Mouse (Mus musculus) forebrain, embryonic 15.5 days (tissue): ENCODE measurements around the gene Cers4. TPM values are rescaled to one million over a fixed set of nuclear protein-coding genes. Genes with fewer than 3 reads are reported as not detected.
A peak's percentile ranks its signal among the peaks of the same experiment; 100 is the strongest.

Experiments used
- ATAC-seq: fragments of 200-750 bp; cut with Nextera tagmentation; replicated peaks from 2 replicates; pipeline ENCODE4 v1.8.0; 2017; ENCODE audit warnings: mild to moderate bottlenecking, moderate TSS enrichment, moderate library complexity
- H3K27ac ChIP-seq: fragments of 300-500 bp; sonication (generic); replicated peaks from 2 replicates; pipeline ENCODE4 v1.5.1; 2015; ENCODE audit warnings: mild to moderate bottlenecking, inconsistent platforms
- H3K27me3 ChIP-seq: fragments of 300-500 bp; sonication (generic); 2 replicates; pipeline ENCODE4 v1.6.1; 2015; ENCODE audit warnings: inconsistent platforms
- H3K36me3 ChIP-seq: fragments of 300-500 bp; sonication (generic); 2 replicates; pipeline ENCODE4 v1.6.1; 2015; ENCODE audit warnings: mild to moderate bottlenecking, inconsistent platforms
- H3K4me1 ChIP-seq: fragments of 300-500 bp; sonication (generic); 2 replicates; pipeline ENCODE4 v1.6.1; 2015; ENCODE audit warnings: inconsistent platforms
- H3K4me2 ChIP-seq: fragments of 300-500 bp; sonication (generic); replicated peaks from 2 replicates; pipeline ENCODE4 v1.6.1; 2015; ENCODE audit warnings: mild to moderate bottlenecking, inconsistent platforms
- H3K4me3 ChIP-seq: fragments of 300-500 bp; sonication (generic); 2 replicates; pipeline ENCODE4 v1.5.1; 2015; ENCODE audit warnings: mild to moderate bottlenecking, inconsistent platforms
- H3K9ac ChIP-seq: fragments of 300-500 bp; sonication (generic); replicated peaks from 2 replicates; pipeline ENCODE4 v1.6.1; 2015; ENCODE audit warnings: mild to moderate bottlenecking, inconsistent platforms
- H3K9me3 ChIP-seq: fragments of 300-500 bp; sonication (generic); 2 replicates; pipeline ENCODE4 v1.6.1; 2016; ENCODE audit warnings: inconsistent platforms
- WGBS: fragments of 180-500 bp; shearing (Covaris S2); methylation state at CpG from one replicate; pipeline ENCODE4 v1.1.7; 2015; ENCODE audit warnings: mixed read lengths; 5-methylcytosine and 5-hydroxymethylcytosine counted together
- polyA plus RNA-seq: library from polyadenylated mRNA; unstranded; fragments of >200 nt; fragmentation: Nextera tagmentation; extraction: Ambion mirVana; gene quantifications from 2 replicates; pipeline ENCODE4 v1.2.1, GENCODE M21; 2015

Gene Cers4
- polyA plus RNA-seq = 34.4 and 42.3 TPM in 2 replicates

DNA sequence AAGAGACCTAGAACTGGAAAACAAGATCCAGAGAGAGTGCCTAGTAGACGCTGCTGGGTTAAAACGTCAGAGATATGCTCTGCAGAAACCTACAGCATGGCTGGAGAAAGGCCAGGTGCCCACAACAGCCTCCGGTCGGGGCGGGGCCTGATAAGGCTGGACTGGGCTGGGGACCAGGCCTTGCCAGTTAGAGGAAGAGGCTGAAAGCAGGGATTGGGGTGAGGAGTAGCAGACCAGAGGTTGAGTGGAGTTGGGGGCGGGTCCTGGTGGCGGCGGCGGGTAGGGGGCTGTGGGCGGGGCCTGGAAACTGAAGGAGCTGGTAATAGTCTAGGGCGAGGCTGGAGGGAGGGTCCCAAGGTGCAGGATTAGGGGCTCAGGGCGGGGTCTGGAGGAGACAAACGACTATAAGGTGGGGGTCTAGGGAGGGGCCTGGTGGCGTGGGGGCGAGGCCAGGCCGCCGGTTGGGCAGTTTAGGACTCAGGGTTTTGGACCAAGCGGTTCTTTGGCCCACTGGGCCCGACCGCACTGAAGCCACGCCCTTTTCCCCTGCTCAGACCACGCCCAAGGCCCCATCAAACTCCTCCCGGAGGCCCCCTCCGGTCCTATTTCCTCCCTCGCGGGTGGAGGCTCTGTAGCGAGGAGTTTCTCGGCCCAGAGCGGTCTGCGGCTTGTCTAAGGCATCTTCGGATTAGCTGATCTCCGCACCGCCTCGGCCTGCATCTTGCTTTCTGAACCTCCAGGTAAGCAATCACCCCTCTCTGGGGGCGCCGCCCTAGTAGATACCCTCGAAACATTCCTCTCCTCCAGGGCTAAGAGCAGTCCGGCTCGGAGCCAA is at the start of gene Cers4:
Cers4 (plus strand) TSS at position 176 of the 835 bp plus-strand sequence.
- Histone ChIP-seq H3K4me3 (peak within 1 kb of the TSS; percentile 59), H3K27ac (peak within 1 kb of the TSS; percentile 72), H3K4me2 (peak within 1 kb of the TSS; percentile 80), H3K4me1 (peaks cover 33% of the 10 kb centered on the region), H3K9ac (peak within 1 kb of the TSS; percentile 70), H3K36me3 (no peaks in the 10 kb centered on the region), H3K27me3 (no peaks in the 10 kb centered on the region), H3K9me3 (no peaks in the 10 kb centered on the region)
- WGBS = under 1% methylated on average over 39 of the region's 39 CpGs
- peak; percentile 91 for ATAC-seq

- H3K4me1 ChIP-seq = no peaks in the 10 kb centered on the region
- no peak overlapping the region for H3K4me3 ChIP-seq
- WGBS = 89% methylated on average over 2 of the region's 2 CpGs
- H3K9ac ChIP-seq = no peak overlapping the region
- no peak overlapping the region for H3K27ac ChIP-seq
- no peaks in the 10 kb centered on the region for H3K27me3 ChIP-seq
- ATAC-seq = no peak
- H3K36me3 ChIP-seq = no peaks in the 10 kb centered on the region
- no peak overlapping the region for H3K4me2 ChIP-seq
- H3K9me3 ChIP-seq = no peaks in the 10 kb centered on the region
These were observed 34.7 kb upstream of the Cers4 start for GRCm38 (mm10) chr8:4458165-4458564.

DNA sequence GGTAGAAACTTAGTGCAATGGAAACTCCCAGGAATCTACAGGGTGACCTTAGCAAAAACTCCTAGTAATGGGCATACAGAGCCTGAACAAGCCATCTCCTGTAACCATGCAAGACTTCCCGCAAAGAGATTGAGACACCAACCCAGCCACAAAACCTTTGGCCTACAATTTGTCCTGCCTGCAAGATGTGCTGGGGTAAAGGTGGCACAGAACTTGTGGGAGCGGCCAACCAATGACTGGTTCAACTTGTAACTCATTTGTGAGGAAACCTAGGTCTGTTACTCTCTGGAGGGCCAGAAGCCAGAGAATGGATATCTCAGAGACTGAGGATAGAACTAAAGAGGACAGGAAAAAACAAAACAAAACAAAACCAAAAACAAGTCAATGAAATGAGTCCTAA is 29.8 kb upstream of the Cers4 start:
- no peak for ATAC-seq
- H3K4me1 ChIP-seq = no peaks in the 10 kb centered on the region
- H3K4me2 ChIP-seq = no peak overlapping the region
- H3K36me3 ChIP-seq = no peaks in the 10 kb centered on the region
- H3K9ac ChIP-seq = no peak overlapping the region
- no peaks in the 10 kb centered on the region for H3K9me3 ChIP-seq
- no peak overlapping the region for H3K4me3 ChIP-seq
- no peaks in the 10 kb centered on the region for H3K27me3 ChIP-seq
- 88% methylated on average over 2 of the region's 2 CpGs for WGBS
- no peak overlapping the region for H3K27ac ChIP-seq

DNA sequence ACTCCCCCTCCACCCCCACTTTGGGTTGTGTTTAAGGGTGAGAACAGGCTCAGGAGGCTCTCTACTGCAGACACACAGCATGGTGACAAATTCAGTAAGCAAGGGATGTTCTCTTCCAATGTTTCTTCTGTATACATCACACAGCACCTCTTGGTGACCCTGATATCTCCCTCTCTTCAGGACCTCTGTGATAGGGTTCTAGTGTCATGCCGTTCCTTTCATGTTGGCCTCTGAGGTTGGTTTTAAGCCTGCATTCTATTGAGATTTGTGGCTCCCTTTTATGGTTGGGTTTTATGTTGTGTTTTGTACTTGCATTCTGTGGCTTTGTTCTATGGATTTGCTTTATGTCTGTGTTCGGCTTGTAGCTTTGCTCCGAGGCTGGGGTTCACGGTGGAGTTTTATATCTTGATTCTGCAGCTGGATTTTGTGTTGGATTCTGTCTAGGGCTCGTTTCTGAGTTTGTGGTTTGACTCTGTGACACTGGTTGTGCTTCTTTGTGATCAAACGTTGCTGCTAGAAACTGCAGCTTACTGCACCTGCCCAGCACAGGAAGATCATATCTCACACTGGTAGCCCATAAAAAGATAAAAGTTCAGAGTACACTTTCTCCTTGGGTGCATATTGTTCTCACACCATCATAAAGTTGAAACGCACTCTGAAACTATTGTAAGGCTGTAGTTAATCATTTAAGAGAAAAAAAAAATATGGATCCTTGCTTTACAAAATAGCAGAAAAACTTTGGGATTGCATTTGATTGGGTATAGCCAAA is 18.2 kb upstream of the Cers4 start:
- no peaks in the 10 kb centered on the region for H3K27me3 ChIP-seq
- no peaks in the 10 kb centered on the region for H3K4me1 ChIP-seq
- H3K4me3 ChIP-seq = no peak overlapping the region
- no peak overlapping the region for H3K27ac ChIP-seq
- H3K36me3 ChIP-seq = no peaks in the 10 kb centered on the region
- no peak overlapping the region for H3K9ac ChIP-seq
- no peak for ATAC-seq
- H3K9me3 ChIP-seq = no peaks in the 10 kb centered on the region
- WGBS = 72% methylated on average over 7 of the region's 7 CpGs
- no peak overlapping the region for H3K4me2 ChIP-seq

DNA sequence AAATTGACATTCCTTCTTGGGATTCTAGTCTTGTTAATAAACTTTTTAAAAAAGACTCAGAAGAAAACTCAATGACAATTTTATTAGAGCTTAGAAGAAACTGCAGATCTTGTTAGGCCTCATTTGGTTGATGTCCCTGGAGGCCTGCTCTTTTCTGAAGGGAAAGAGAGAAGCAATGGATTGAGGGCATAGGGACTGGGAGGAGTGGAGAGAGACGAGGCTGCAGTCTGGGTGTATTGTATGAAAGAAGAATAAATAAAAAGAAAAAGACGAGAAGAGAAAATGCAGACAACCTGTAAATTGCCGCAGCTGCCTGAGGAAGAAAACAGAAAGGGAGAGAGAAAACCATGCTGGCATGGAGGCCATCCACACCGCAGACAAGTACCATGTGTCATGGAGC is 11.7 kb upstream of the Cers4 start:
- Histone ChIP-seq H3K27ac (no peak overlapping the region), H3K36me3 (no peaks in the 10 kb centered on the region), H3K4me3 (no peak overlapping the region), H3K4me2 (no peak overlapping the region), H3K9me3 (no peaks in the 10 kb centered on the region), H3K27me3 (no peaks in the 10 kb centered on the region), H3K9ac (no peak overlapping the region), H3K4me1 (no peaks in the 10 kb centered on the region)
- WGBS = 68% methylated on average over 4 of the region's 4 CpGs
- no peak for ATAC-seq

DNA sequence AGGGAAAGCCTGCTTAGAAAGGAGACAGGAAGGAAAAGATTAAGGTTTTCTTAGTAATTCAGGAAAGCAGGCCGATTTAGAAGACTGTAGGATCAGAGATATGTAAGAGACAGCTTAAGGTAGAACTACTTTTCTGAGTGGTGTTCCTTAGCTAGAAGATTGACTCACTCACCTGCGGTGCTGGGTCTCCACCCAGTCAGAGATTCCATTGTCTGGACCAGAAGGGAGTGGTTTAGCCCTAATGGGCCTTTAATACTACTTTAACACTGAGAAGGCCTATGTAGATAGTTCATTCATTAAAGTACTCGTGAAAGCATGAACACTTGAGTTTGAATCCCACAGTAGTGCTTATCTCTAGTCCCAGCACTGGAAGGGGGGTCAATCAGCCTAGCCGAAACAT is 11.2 kb upstream of the Cers4 start:
- Histone ChIP-seq H3K36me3 (no peaks in the 10 kb centered on the region), H3K4me2 (no peak overlapping the region), H3K4me1 (no peaks in the 10 kb centered on the region), H3K27ac (no peak overlapping the region), H3K9me3 (no peaks in the 10 kb centered on the region), H3K4me3 (no peak overlapping the region), H3K9ac (no peak overlapping the region), H3K27me3 (no peaks in the 10 kb centered on the region)
- ATAC-seq = no peak
- 69% methylated on average over 4 of the region's 4 CpGs for WGBS

GRCm38 (mm10) chr8:4482501-4482900 is 10.3 kb upstream of the Cers4 start:
- H3K36me3 ChIP-seq = no peaks in the 10 kb centered on the region
- H3K9me3 ChIP-seq = no peaks in the 10 kb centered on the region
- no peaks in the 10 kb centered on the region for H3K27me3 ChIP-seq
- no peaks in the 10 kb centered on the region for H3K4me1 ChIP-seq
- no peak overlapping the region for H3K9ac ChIP-seq
- 63% methylated on average over 4 of the region's 4 CpGs for WGBS
- no peak overlapping the region for H3K4me3 ChIP-seq
- no peak for ATAC-seq
- no peak overlapping the region for H3K27ac ChIP-seq
- H3K4me2 ChIP-seq = no peak overlapping the region

DNA sequence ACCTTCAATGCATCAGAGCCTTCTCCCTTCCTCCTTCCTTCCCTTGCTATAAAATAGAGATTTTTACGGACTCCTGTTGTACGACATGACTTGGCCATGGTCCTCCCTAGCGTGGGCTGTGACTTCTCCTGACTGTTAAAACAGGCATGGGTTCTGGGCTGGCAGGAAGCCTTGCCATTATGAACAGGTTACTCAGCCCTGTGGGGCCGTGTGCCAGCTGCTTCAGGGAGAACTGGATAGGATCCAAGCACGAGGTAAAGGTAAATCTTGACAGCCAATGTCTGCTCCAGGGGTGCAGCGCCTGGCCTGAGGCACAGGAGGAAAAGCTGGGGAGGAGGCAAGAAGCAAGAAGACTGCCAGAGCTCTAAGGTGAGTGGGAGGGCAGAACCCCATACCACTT is 9.5 kb upstream of the Cers4 start:
- WGBS = 65% methylated on average over 6 of the region's 6 CpGs
- no peak overlapping the region for H3K4me3 ChIP-seq
- H3K9ac ChIP-seq = no peak overlapping the region
- no peaks in the 10 kb centered on the region for H3K36me3 ChIP-seq
- H3K27ac ChIP-seq = no peak overlapping the region
- H3K4me1 ChIP-seq = no peaks in the 10 kb centered on the region
- ATAC-seq = no peak
- no peaks in the 10 kb centered on the region for H3K9me3 ChIP-seq
- no peaks in the 10 kb centered on the region for H3K27me3 ChIP-seq
- no peak overlapping the region for H3K4me2 ChIP-seq

DNA sequence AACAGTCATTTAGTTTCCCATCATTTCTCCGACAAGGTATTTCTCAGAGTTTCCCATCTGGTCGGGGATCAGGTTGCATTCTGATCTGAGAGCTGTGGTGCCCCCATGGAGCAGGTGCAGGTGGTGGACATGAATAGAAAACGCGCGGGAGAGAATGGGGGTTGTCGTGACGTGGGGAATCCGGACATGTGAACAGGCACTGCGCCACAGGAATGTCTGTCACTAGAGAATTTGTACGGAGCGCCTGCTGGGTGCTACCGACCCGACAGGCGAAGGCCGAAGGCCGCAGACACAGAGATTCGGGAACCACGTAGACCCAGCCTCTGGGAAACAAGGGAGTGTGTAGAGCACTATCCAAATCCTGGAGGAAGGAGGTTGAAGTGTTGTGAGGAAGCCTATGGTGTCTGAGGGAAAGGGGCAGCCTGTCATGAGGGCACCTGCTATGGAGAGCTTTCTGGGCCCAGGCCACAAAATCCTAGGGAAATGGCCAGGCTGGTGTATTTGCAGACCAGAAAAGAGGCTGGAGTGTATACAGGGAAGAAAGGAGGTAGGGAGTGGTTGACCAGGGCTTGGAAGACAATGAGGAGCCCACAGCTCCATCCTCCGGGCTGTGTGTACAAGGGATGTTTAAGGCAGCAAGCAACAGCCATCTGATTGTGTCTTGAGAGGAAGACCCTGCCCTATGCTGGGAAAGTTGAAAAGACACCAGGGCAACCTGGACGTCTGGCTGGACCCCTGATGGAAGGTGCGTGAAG is 1.0 kb downstream of the Cers4 start:
- Histone ChIP-seq H3K9ac (peak overlapping the region; percentile 70), H3K4me2 (peak overlapping the region; percentile 80), H3K9me3 (no peaks in the 10 kb centered on the region), H3K4me3 (peak overlapping the region; percentile 59), H3K4me1 (peaks cover 33% of the 10 kb centered on the region), H3K27ac (peak overlapping the region; percentile 72), H3K27me3 (no peaks in the 10 kb centered on the region), H3K36me3 (no peaks in the 10 kb centered on the region)
- WGBS = 7% methylated on average over 21 of the region's 21 CpGs
- peak; percentile 53 for ATAC-seq

GRCm38 (mm10) chr8:4495976-4496375 is 3.1 kb downstream of the Cers4 start:
- no peaks in the 10 kb centered on the region for H3K27me3 ChIP-seq
- H3K4me3 ChIP-seq = no peak overlapping the region
- no peak overlapping the region for H3K27ac ChIP-seq
- no peaks in the 10 kb centered on the region for H3K9me3 ChIP-seq
- no peak overlapping the region for H3K9ac ChIP-seq
- WGBS = 63% methylated on average over 6 of the region's 6 CpGs
- no peak for ATAC-seq
- H3K4me2 ChIP-seq = no peak overlapping the region
- peaks cover 33% of the 10 kb centered on the region for H3K4me1 ChIP-seq
- H3K36me3 ChIP-seq = no peaks in the 10 kb centered on the region; the same call in 1 of the 2 replicates

DNA sequence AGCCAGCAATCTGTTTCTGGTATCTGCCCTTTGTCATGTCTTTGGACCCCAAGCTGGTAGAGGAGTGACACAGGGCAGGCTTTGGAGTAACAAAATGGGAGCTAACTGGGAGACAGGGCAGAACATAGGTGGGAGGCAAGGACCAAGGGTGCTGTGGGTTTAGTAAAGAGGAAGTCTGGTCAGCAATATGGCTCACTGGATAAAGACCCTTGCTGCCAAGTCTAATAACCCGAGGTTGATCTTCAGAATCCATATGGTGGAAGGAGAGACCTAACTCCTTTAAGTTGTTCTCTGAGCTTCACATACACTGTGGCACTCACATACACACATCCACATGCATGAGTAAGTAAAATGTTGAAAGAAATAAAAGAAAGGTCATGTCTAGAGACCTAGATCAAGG is 4.8 kb downstream of the Cers4 start:
- Histone ChIP-seq H3K4me1 (peaks cover 32% of the 10 kb centered on the region), H3K4me2 (no peak overlapping the region), H3K4me3 (no peak overlapping the region), H3K27ac (no peak overlapping the region), H3K27me3 (no peaks in the 10 kb centered on the region), H3K9ac (no peak overlapping the region), H3K9me3 (no peaks in the 10 kb centered on the region), H3K36me3 (no peaks in the 10 kb centered on the region; the same call in 1 of the 2 replicates)
- ATAC-seq = no peak
- WGBS = 97% methylated on average over 1 of the region's 1 CpGs

DNA sequence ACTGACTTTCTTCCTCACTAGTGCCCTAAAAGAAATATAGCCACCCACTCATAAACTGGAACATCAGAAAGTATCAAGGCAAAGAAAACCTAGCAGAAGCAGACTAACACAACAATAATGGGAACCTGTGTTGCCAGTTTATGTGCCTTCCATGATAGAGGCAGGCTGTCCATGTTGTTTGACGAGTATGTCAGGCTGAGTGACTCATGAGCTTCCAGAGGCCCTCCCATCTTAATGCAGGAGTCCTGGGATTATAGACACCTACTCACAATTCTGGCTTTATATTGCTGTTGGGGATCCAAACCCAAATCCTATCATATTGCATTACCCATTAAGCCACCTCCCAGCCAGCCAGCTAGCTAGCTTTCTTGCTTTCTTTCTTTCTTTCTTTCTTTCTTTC is 12.5 kb downstream of the Cers4 start:
- 70% methylated on average over 1 of the region's 1 CpGs for WGBS

More for the DNA sequence above, 12.5 kb downstream of the Cers4 start:
- no peaks in the 10 kb centered on the region for H3K4me1 ChIP-seq
- H3K27ac ChIP-seq = no peak overlapping the region
- no peak overlapping the region for H3K4me2 ChIP-seq
- H3K27me3 ChIP-seq = no peaks in the 10 kb centered on the region
- H3K9ac ChIP-seq = no peak overlapping the region
- ATAC-seq = no peak
- no peaks in the 10 kb centered on the region for H3K9me3 ChIP-seq
- 0 out of 2 replicates have a peak, but pooled peaks cover 2% of the 10 kb centered on the region for H3K36me3 ChIP-seq
- no peak overlapping the region for H3K4me3 ChIP-seq
